Mouse (Mus musculus) gastrocnemius, adult 8-10 months (tissue): Measurements from ENCODE around the gene 4430402I18Rik. TPM values are rescaled to one million over a fixed set of nuclear protein-coding genes. Genes with fewer than 3 reads are reported as not detected.

Experiments used
- DNase-seq, 2 experiments: peaks; one replicate each; pipeline ENCODE4 v3.0.0; 2022; ENCODE audit warnings: low spot score in 2 of 2
- total RNA-seq, 4 experiments: library from RNA; stranded (reverse); gene quantifications; 2 replicates each; pipeline ENCODE4 v1.2.4; 2022

Gene 4430402I18Rik
- total RNA-seq, 4 experiments from 2014 or later: 1.3 to 2.4 (median 1.8) TPM

DNA sequence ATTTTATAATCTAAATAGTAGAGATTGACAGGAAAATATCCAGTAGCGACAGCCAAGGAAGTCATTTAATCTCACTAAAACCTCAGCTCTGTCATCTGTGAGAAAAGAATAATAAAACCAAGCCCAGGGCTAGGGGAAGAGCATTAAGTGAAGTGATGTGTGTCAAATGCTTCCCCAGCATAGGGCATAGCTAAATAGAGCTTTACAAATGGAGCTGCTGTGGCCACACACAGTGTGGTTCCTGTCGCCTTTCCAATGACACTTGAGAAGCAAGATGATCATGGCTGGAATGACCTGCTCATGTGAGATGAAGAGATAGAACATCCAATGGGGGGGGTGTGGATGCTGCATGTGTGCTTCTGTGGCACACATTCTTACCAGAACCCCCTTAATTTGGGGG, 65.5 kb downstream of the 4430402I18Rik start:
- no peak for DNase-seq

DNA sequence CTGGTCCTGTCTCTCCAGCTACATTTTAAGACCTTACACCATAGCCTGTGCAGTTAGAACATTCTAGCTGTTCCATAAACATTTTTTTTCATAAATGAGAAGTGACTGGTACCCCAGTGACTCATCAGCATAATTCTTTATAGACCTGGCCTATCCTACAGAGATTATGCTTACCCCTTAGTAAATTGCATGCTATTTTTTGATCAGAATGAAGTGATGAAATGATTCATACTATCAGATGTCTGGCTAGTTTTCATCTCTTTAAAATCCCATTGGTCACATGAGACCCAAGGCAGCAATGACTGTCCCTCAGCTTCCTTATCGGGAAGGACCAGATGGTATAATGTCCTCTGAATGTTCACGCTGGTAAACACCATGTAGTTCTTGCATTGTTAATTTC, 66.8 kb downstream of the 4430402I18Rik start:
- no peak for DNase-seq

- DNase-seq: no peak
Observed at GRCm38 (mm10) chr19:28897497-28897896, 70.1 kb downstream of the 4430402I18Rik start.

- DNase-seq: no peak
Observed at GRCm38 (mm10) chr19:28896639-28897038, 71.0 kb downstream of the 4430402I18Rik start.

GRCm38 (mm10) chr19:28891864-28892263, 75.7 kb downstream of the 4430402I18Rik start:
- no peak for DNase-seq

DNA sequence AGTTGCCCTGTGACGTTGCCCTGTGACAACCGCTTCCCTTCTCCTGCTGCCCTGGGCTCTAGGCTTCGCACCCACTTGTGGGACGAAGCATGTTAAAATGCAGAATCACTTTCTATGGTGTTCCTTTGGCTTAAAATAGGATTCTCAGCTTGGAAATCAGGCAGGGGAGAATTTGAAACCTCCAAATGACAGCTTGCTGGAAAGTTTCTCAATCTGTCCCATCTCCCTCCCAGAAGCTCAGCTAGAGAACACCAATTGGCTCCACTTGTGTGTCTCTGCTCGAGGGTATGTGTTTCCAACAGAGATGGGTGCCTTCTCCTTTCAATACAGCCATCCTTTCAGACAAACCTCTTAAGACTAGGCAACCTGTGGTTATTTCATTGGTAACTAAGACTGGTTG, 76.4 kb downstream of the 4430402I18Rik start:
- no peak for DNase-seq

GRCm38 (mm10) chr19:28889251-28889650, 78.3 kb downstream of the 4430402I18Rik start:
- DNase-seq: no peak

GRCm38 (mm10) chr19:28888496-28888895, 79.1 kb downstream of the 4430402I18Rik start:
- DNase-seq: no peak

DNA sequence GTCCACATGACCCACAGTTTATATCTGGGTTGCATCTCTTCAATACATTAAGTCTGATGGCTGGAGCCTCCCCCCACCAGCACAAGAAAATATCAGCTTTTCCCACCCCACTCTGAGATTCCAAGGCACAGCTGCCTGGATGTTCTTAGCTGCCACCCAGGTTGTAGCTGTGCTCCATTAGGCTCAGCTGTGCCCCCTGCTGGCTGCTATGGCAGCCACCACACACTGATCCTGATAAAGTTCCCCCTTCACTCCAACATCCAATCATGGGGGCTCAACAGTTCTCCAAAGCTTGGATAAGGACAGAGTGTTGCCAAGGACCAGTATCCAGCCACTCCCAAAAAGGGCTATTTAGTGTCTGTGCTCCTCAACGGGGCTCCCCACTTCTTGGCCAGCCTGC, 84.5 kb downstream of the 4430402I18Rik start:
- no peak for DNase-seq

GRCm38 (mm10) chr19:28879476-28879875, 88.1 kb downstream of the 4430402I18Rik start:
- no peak for DNase-seq

DNA sequence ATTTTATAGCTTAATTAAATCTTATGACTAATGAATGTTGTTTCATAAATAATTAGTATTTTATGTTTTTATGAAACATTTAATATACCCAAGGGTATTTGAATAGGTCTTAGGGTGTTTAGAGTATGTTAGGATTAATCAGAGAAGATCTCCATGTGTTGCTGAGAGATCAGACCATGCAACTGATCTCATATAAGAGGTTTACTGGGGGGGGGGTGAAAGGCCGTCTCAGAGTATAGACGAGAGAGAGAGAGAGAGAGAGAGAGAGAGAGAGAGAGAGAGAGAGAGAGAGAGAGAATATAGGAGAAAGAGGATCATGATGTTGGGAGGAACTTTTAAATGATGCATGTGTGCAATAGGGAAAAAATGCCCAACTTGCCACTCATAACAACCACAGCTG, 97.2 kb downstream of the 4430402I18Rik start:
- DNase-seq: no peak

DNA sequence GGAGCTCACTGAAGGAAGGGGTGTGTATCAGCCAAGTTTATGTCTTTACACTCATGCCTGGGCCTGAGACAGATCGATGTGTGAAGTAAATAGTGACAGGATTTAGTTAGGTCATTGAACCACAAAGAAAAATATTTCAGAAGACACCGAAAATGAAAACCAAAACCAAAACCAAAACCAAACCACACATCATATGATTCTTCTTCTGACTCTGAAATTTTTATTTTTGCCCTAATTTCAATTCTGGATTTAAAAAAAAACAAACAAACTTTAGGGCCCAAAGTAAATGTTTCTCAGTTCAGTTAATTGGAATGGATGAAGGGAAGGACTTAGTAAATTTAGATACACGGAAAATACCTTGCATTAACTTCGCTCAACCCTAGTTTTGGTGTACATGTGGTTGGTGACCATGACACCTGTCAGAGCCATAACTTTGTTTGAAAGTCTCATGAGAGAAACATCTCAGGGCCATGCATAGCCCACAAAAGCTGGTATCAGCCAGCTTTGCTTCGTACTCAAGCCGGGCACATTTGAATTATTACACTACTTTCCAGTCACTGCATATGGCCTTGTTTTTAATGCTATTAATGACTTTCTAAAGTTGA, 98.2 kb downstream of the 4430402I18Rik start:
- DNase-seq: no peak

DNA sequence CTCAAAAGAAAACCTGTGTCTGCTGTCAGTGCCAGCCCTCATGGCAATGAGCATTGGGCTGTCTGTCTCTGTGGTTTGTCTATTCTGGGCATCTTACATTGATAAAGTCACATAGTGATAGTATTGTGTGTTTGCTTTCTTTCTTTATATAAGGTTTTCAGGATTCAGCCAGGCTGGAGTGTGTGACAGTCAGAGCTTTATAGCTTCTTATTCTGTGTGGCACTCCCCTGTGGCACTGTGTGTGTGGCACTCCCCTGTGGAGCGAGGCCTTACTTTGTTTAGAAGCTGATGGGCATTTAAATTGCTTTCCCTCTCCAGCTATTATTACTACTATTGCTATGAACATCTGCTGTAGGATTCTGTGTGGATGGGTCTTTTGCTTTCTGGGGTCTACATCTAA, 102.1 kb downstream of the 4430402I18Rik start:
- DNase-seq: no peak

DNA sequence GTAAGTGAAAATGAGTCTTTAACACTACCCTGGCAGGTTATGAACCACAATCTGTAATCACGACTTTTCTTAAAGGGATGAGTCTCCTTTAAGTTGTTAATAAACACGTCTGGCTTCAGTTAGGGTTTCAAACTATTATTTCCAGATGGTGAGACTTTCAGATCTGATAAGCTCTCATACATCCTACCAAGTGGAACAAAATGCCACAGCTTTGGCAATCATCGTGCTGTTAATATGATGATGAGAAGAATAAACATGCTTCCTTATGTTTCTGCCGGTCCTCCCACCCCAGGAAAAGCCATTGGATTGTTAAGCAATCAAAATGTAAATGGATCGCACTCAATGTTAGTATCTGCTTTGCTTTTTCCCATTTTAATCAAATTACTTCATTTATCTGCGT, 102.6 kb downstream of the 4430402I18Rik start:
- DNase-seq: no peak

DNA sequence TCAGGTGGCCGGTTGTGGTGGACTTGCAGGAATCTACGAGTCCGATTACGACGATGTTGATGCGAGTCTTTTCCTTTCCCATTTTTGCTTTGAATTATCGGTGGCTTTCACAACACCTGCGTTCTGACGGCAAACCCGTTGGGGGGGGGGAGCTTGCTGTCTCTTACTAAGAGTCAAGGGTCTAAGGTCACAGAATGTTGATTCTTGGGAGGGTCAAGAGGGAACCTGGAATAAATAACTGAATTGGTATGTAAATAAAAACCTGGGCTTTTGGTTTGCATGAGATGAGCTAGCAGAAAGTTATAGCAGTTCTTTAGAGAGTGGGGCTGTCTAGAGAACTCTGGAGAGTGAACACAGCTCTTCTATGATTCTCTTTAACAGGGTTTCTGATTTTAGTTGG, 104.0 kb downstream of the 4430402I18Rik start:
- no peak for DNase-seq

GRCm38 (mm10) chr19:28860246-28860645, 107.4 kb downstream of the 4430402I18Rik start:
- no peak for DNase-seq

DNA sequence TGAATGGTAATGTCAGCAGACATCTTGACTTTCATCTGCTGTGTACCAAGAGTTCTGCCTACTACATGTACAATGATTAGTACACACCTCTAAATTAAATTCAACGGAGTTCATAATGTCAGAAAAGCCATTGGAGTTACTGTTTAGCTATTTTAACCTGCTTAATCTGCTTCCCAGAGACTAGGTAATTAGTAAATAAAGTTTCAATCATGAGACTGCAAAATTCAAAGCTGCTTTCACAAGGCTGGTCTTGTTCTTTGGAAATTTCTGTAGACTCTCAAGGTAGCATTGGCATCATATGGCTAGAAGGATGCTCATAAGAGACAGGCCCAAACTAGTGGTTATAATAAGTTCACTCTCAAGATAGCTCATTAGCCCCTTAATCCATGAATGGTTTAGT, 112.8 kb downstream of the 4430402I18Rik start:
- no peak for DNase-seq

GRCm38 (mm10) chr19:28852001-28852400, 115.6 kb downstream of the 4430402I18Rik start:
- DNase-seq: no peak

DNA sequence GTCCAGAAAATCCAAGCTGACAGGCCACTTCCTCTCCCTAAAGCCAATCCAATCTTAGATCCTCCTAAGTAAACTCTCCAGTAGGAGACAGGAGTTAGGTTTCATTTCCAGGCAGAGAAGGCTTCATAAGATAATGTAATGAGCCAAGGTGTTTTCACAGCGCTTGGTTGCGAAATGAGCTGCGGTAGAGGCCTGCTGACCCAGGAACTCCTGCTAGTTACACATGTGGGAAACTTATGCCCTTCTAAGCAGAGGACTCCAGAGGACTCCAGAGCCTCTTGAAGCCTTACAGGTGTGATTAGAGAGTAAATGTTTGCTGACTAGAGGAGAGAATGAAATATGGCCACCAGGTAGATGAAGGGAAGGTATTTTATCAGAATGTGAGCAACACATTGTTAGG, 117.1 kb downstream of the 4430402I18Rik start:
- no peak for DNase-seq

DNA sequence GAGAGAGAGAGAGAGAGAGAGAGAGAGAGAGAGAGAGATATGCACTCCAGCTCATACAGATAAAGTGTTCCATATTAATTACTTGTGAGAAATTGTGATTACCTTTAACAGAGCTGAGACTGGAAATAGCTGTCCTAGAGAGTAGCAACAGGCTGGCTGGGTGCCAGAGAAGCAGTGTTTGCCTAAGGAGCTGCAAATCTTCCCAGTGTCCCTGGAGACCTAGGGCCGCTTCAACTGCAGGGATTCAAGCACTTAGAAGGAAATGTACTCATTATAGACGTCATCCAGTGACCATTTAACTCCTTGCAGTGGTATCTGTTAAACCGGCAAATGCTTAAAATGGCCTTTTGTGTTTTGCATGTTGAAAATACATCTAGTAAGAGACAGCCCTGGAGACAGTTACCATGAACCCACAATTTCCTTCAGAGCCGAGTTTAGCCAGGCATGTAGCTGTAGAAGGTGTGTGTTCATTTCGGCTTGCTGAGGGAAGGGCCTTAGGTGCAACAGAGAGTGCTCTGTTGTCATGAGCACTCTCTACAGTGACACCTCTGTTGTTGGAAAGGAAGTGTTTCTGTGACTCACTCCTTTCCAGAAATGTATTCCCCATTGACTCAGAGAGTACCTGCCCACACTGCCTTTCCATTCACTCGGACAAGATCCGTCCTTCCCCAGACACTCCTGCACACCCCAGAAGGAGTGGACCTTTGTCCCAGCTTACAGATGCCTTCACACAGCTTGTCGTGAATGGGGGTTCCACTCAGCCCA, 122.5 kb downstream of the 4430402I18Rik start:
- no peak for DNase-seq
